Mouse (Mus musculus) ES-Bruce4 (cell line): ENCODE measurements around the gene Wiz. TPM values are rescaled to one million over a fixed set of nuclear protein-coding genes. Genes with fewer than 3 reads are reported as not detected.

Source experiments
- H3K27ac ChIP-seq: 2 replicates; pipeline ENCODE4 v1.5.1; 2012; ENCODE audit warnings: low read length, inconsistent platforms; ENCODE audit not compliant: insufficient read depth
- H3K27me3 ChIP-seq: 2 replicates; pipeline ENCODE4 v1.6.1; 2012; ENCODE audit warnings: mild to moderate bottlenecking, low read length, inconsistent platforms; ENCODE audit not compliant: control insufficient read depth, poor library complexity, insufficient read depth, severe bottlenecking
- H3K36me3 ChIP-seq: 2 replicates; pipeline ENCODE4 v1.6.1; 2012; ENCODE audit warnings: inconsistent platforms, mild to moderate bottlenecking, low read length, moderate library complexity; ENCODE audit not compliant: control insufficient read depth, poor library complexity, insufficient read depth, severe bottlenecking
- H3K4me1 ChIP-seq: one replicate; pipeline ENCODE4 v1.8.1; 2011; ENCODE audit warnings: low read length; ENCODE audit not compliant: control insufficient read depth, insufficient read depth
- H3K4me3 ChIP-seq: 2 replicates; pipeline ENCODE4 v1.5.1; 2011; ENCODE audit warnings: low read depth, mild to moderate bottlenecking, low read length
- H3K9ac ChIP-seq: 2 replicates; pipeline ENCODE4 v1.6.1; 2012; ENCODE audit warnings: low read depth, mild to moderate bottlenecking, inconsistent platforms; ENCODE audit not compliant: poor library complexity, severe bottlenecking
- H3K9me3 ChIP-seq: replicated peaks from 2 replicates; pipeline ENCODE4 v1.6.1; 2012; ENCODE audit warnings: mild to moderate bottlenecking, low read length, inconsistent platforms; ENCODE audit not compliant: control insufficient read depth, poor library complexity, insufficient read depth, severe bottlenecking
- CTCF ChIP-seq: IDR thresholded peaks from one replicate; pipeline ENCODE4 v1.8.1; 2011; ENCODE audit warnings: low read depth, low read length
- EP300 ChIP-seq: IDR thresholded peaks from 2 replicates; pipeline ENCODE4 v1.6.1; 2011; ENCODE audit warnings: low read depth, low read length; ENCODE audit not compliant: insufficient read depth
- POLR2A ChIP-seq: IDR thresholded peaks from one replicate; pipeline ENCODE4 v1.8.1; 2011; ENCODE audit warnings: low read length; ENCODE audit not compliant: insufficient read depth
- polyA plus RNA-seq: library from polyadenylated mRNA; stranded (reverse); fragments of >200 nt; gene quantifications from 2 replicates; pipeline ENCODE4 v1.2.4, GENCODE M21; 2011; ENCODE audit warnings: low read depth; ENCODE audit not compliant: missing spikeins, insufficient read depth, insufficient read length

Wiz gene
- polyA plus RNA-seq, 1 experiment: 56.3 TPM

GRCm38 (mm10) chr17:32349851-32350381, 39.3 kb downstream of the Wiz start:
- TF ChIP-seq CTCF: no peak
- TF ChIP-seq POLR2A: no peak
- no peak for TF ChIP-seq EP300
- Histone ChIP-seq H3K36me3 (peaks cover 5% of the 10 kb centered on the region), H3K4me1 (no peaks in the 10 kb centered on the region), H3K4me3 (peak overlapping the region; percentile 83), H3K9ac (peak overlapping the region; percentile 43), H3K9me3 (no peaks in the 10 kb centered on the region), H3K27me3 (no peaks in the 10 kb centered on the region), H3K27ac (no peak overlapping the region)

- peak overlapping the region; percentile 8; the same call in 1 of the 2 replicates for H3K27ac ChIP-seq
- H3K27me3 ChIP-seq: no peaks in the 10 kb centered on the region
- peaks cover 5% of the 10 kb centered on the region; the same call in 1 of the 2 replicates for H3K36me3 ChIP-seq
- no peaks in the 10 kb centered on the region for H3K9me3 ChIP-seq
- TF ChIP-seq CTCF (peak; percentile 84), EP300 (no peak)
- H3K9ac ChIP-seq: peak overlapping the region; percentile 43
- H3K4me1 ChIP-seq: no peaks in the 10 kb centered on the region
- peak overlapping the region; percentile 31 for H3K4me3 ChIP-seq
These were observed 40.1 kb downstream of the Wiz start for GRCm38 (mm10) chr17:32349037-32349732.

- Histone ChIP-seq H3K4me1 (no peaks in the 10 kb centered on the region), H3K9me3 (no peaks in the 10 kb centered on the region), H3K9ac (no peak overlapping the region), H3K36me3 (peaks cover 5% of the 10 kb centered on the region), H3K27ac (no peak overlapping the region), H3K27me3 (no peaks in the 10 kb centered on the region), H3K4me3 (no peak overlapping the region)
- no peak for TF ChIP-seq CTCF
- TF ChIP-seq POLR2A: no peak
- no peak for TF ChIP-seq EP300
These were observed 40.8 kb downstream of the Wiz start for GRCm38 (mm10) chr17:32348406-32348805.

- no peak overlapping the region for H3K9ac ChIP-seq
- peaks cover 13% of the 10 kb centered on the region for H3K36me3 ChIP-seq
- no peaks in the 10 kb centered on the region for H3K4me1 ChIP-seq
- H3K27ac ChIP-seq: no peak overlapping the region
- TF ChIP-seq POLR2A (no peak), CTCF (no peak), EP300 (no peak)
- H3K9me3 ChIP-seq: no peaks in the 10 kb centered on the region
- H3K4me3 ChIP-seq: no peak overlapping the region
- no peaks in the 10 kb centered on the region for H3K27me3 ChIP-seq
These were observed 48.1 kb downstream of the Wiz start for GRCm38 (mm10) chr17:32341102-32341501.

- peaks cover 19% of the 10 kb centered on the region for H3K36me3 ChIP-seq
- no peaks in the 10 kb centered on the region for H3K27me3 ChIP-seq
- no peaks in the 10 kb centered on the region for H3K4me1 ChIP-seq
- no peaks in the 10 kb centered on the region for H3K9me3 ChIP-seq
- H3K9ac ChIP-seq: no peak overlapping the region
- H3K27ac ChIP-seq: no peak overlapping the region
- TF ChIP-seq EP300: no peak
- TF ChIP-seq POLR2A: no peak
- TF ChIP-seq CTCF: no peak
- H3K4me3 ChIP-seq: no peak overlapping the region
These were observed 49.1 kb downstream of the Wiz start for GRCm38 (mm10) chr17:32340110-32340509.

GRCm38 (mm10) chr17:32335869-32336268, 53.4 kb downstream of the Wiz start:
- Histone ChIP-seq H3K27me3 (no peaks in the 10 kb centered on the region), H3K4me1 (no peaks in the 10 kb centered on the region), H3K9me3 (no peaks in the 10 kb centered on the region), H3K36me3 (peaks cover 25% of the 10 kb centered on the region), H3K27ac (no peak overlapping the region), H3K9ac (no peak overlapping the region), H3K4me3 (no peak overlapping the region)
- no peak for TF ChIP-seq POLR2A
- no peak for TF ChIP-seq EP300
- TF ChIP-seq CTCF: no peak
